16 mouse cellular contexts compared by ENCODE assay signal in genomic region chr11:94547271-94547670, GRCm38 (mm10). TPM values are rescaled to one million over a fixed set of nuclear protein-coding genes. Genes with fewer than 3 reads are reported as not detected.
"Had no signal": no experiment of that assay in that cellular context is flagged by ENCODE, and none has a peak within 500 bp of the region (broad histone marks: within the 10 kb centered on the region; RNA-seq: fewer than 3 reads in every experiment).

No protein-coding gene starts in this region.

- H3K27me3 ChIP-seq: lung, embryonic 15.5 days; megakaryocyte, embryonic 14.5 days; midbrain, embryonic 13.5 days; midbrain, embryonic 15.5 days; neural tube, embryonic 12.5 days had no signal

- DNase-seq: lung, adult 2 months; lung, postnatal 14 days; lung, postnatal 36 days; right cerebral cortex, postnatal 14 days; thymus, adult 18-20 months; thymus, postnatal 14 days; thymus, postnatal 36 days had no signal

- H3K27ac ChIP-seq: lung, embryonic 15.5 days; macrophage; midbrain, embryonic 13.5 days; midbrain, embryonic 15.5 days; neural tube, embryonic 12.5 days had no signal

- H3K4me3 ChIP-seq: neural tube, embryonic 12.5 days had no signal

RNA-seq across cellular contexts. Expression of gene Chad, which starts 17.6 kb away (rescaled TPM):
- total RNA-seq: megakaryocyte progenitor cell, adult 5-6 weeks; monocyte, adult 5-6 weeks had no signal
- polyA plus RNA-seq: macrophage had no signal

RNA-seq across cellular contexts. Expression of gene Mycbpap, which starts 25.7 kb away (rescaled TPM):
- total RNA-seq: monocyte, adult 5-6 weeks; neutrophil, adult 5-6 weeks had no signal

RNA-seq across cellular contexts. Expression of gene Epn3, which starts 47.5 kb away (rescaled TPM):
- total RNA-seq: megakaryocyte progenitor cell, adult 5-6 weeks; monocyte, adult 5-6 weeks had no signal
- polyA plus RNA-seq: macrophage had no signal
